Mouse (Mus musculus) spleen, adult 2 months (tissue): ENCODE data around the gene Mylpf.

ENCODE experiments used
- CTCF ChIP-seq: fragments of 200-500 bp; IDR thresholded peaks from 2 replicates; pipeline ENCODE4 v1.5.1; 2011; ENCODE audit warnings: mild to moderate bottlenecking, inconsistent platforms; ENCODE audit not compliant: insufficient read depth, insufficient read length, insufficient replicate concordance; ENCODE audit errors: extremely low read depth
- POLR2A ChIP-seq: fragments of 200-500 bp; IDR thresholded peaks from 2 replicates; pipeline ENCODE4 v1.6.1; 2011; ENCODE audit warnings: low read depth, low read length, inconsistent platforms

GRCm38 (mm10) chr7:127255965-127256364, 47.3 kb downstream of the Mylpf start:
- no peak for TF ChIP-seq CTCF
- no peak for TF ChIP-seq POLR2A
